In genomic region chr11:59354793-59355192, GRCm38 (mm10) we compare ENCODE assay signal across 20 mouse cellular contexts. TPM values are rescaled to one million over a fixed set of nuclear protein-coding genes. Genes with fewer than 3 reads are reported as not detected.
DNase-seq lines count a peak whose midpoint lies in the region; ATAC-seq lines count a peak whose summit lies in the region.
"Had no signal": no experiment of that assay in that cellular context is flagged by ENCODE, and none has a peak within 500 bp of the region (broad histone marks: within the 10 kb centered on the region; RNA-seq: fewer than 3 reads in every experiment).

No protein-coding gene starts in this region.

- ATAC-seq in frontal cortex, adult (ENCODE audit: low TSS enrichment) = peak; percentile 90
- ATAC-seq: CD4-positive, CD25-positive, alpha-beta regulatory T cell, adult 4 months; forebrain, embryonic 13.5 days; forebrain, embryonic 15.5 days; forebrain, postnatal 0 days had no signal

- DNase-seq in frontal cortex, postnatal 10 days (ENCODE audit: low spot score in 2 of 2) = no peak
- DNase-seq in right cerebral cortex, adult 18-20 months = peak; percentile 34
- DNase-seq in right cerebral cortex, postnatal 14 days = no peak
- DNase-seq in layer of hippocampus, postnatal 14 days (ENCODE audit: low spot score in 2 of 2) = no peak
- DNase-seq: adrenal gland, adult 2 months; adrenal gland, postnatal 10 days; adrenal gland, postnatal 25 days; B cell, adult 2 months; cerebellum, adult 11-12 months; cerebellum, adult 2 months; cerebellum, adult 9-10 months; cerebellum, postnatal 10 days; cerebellum, postnatal 25 days; forebrain, postnatal 0 days had no signal

RNA-seq across cellular contexts. Expression of gene Prss38, which starts 20.7 kb away (rescaled TPM):
- under 1 TPM in 1 of 2 experiments, not detected in 1; 0.25 TPM for total RNA-seq in layer of hippocampus, postnatal 14 days (2021)
- total RNA-seq: adrenal gland, adult 2 months; adrenal gland, postnatal 10 days; adrenal gland, postnatal 25 days; adrenal gland, postnatal 4 days; CH12.LX; forebrain, postnatal 0 days had no signal

RNA-seq across cellular contexts. Expression of gene Wnt9a, which starts 48.1 kb away (rescaled TPM):
- total RNA-seq in layer of hippocampus, postnatal 14 days (2021) = 1 to 10 TPM; 3.7 to 4.1 TPM
- total RNA-seq: CH12.LX had no signal
